9 mouse cellular contexts compared by ENCODE assay signal in genomic region chr17:47833628-47834481, GRCm38 (mm10). TPM values are rescaled to one million over a fixed set of nuclear protein-coding genes. Genes with fewer than 3 reads are reported as not detected.
DNase-seq lines count a peak whose midpoint lies in the region; ATAC-seq and TF ChIP-seq lines count a peak whose summit lies in the region.
"Had no signal": no experiment of that assay in that cellular context is flagged by ENCODE, and none has a peak within 500 bp of the region (broad histone marks: within the 10 kb centered on the region; RNA-seq: fewer than 3 reads in every experiment).

No protein-coding gene starts in this region.

- no peaks in the 10 kb centered on the region for H3K36me3 ChIP-seq in thymus, adult 2 months (ENCODE audit: control insufficient read depth, insufficient read depth, low read length)
- no peaks in the 10 kb centered on the region; the same call in 1 of the 2 replicates for H3K36me3 ChIP-seq in heart, embryonic 15.5 days
- H3K36me3 ChIP-seq in liver, embryonic 14.5 days (replicated peaks; ENCODE audit: control insufficient read depth, insufficient read depth, low read depth), result no peaks in the 10 kb centered on the region
- no peaks in the 10 kb centered on the region for H3K36me3 ChIP-seq in stomach, embryonic 14.5 days (ENCODE audit: control insufficient read depth, insufficient read depth, low read length)

- TF ChIP-seq CTCF in thymus, adult 2 months (IDR thresholded peaks at IDR 0.05; ENCODE audit: borderline replicate concordance, control insufficient read depth, extremely low read depth, insufficient read depth, low read length, poor library complexity), result no peak
- no peak for TF ChIP-seq CTCF in liver, embryonic 14.5 days (IDR thresholded peaks at IDR 0.05; ENCODE audit: low read depth)

- 6% methylated on average over 45 of the region's 45 CpGs for WGBS in thymus, adult 2 months
- WGBS in heart, embryonic 15.5 days, result under 1% methylated on average over 44 of the region's 45 CpGs
- WGBS in liver, embryonic 14.5 days (ENCODE audit: insufficient replicate concordance), result 2% methylated on average over 37 of the region's 45 CpGs
- 2% methylated on average over 45 of the region's 45 CpGs for WGBS in stomach, embryonic 14.5 days

- H3K9me3 ChIP-seq in heart, embryonic 15.5 days (replicated peaks), result no peaks in the 10 kb centered on the region
- no peaks in the 10 kb centered on the region for H3K9me3 ChIP-seq in liver, embryonic 14.5 days (ENCODE audit: control insufficient read depth, low read length)
- H3K9me3 ChIP-seq in stomach, embryonic 14.5 days (ENCODE audit: control insufficient read depth, low read depth, low read length), result no peaks in the 10 kb centered on the region

- intact Hi-C loops in left cerebral cortex, postnatal 36 days (cut with DNase I), result no loop called here

- H3K4me1 ChIP-seq in thymus, adult 2 months (replicated peaks; ENCODE audit: control insufficient read depth, insufficient read depth, low read length), result peaks cover 23% of the 10 kb centered on the region
- peaks cover 51% of the 10 kb centered on the region for H3K4me1 ChIP-seq in heart, embryonic 15.5 days (replicated peaks)
- H3K4me1 ChIP-seq in liver, embryonic 14.5 days (replicated peaks; ENCODE audit: control insufficient read depth in 2 of 2, insufficient read depth in 2 of 2, low read length in 1 of 2), result no peaks in the 10 kb centered on the region
- peaks cover 27% of the 10 kb centered on the region; the same call in 1 of the 2 replicates for H3K4me1 ChIP-seq in stomach, embryonic 14.5 days (ENCODE audit: control insufficient read depth, insufficient read depth, low read length)

- no peak for ATAC-seq in heart, embryonic 15.5 days (replicated peaks; ENCODE audit: insufficient number of reproducible peaks, insufficient read depth, low FRiP score, low read depth)
- no peak for ATAC-seq in liver, embryonic 14.5 days (ENCODE audit: insufficient read depth)
- no peak for ATAC-seq in stomach, embryonic 14.5 days (ENCODE audit: insufficient number of reproducible peaks, insufficient read depth, low FRiP score, low read depth)

- no peak for TF ChIP-seq EP300 in liver, embryonic 14.5 days (IDR thresholded peaks at IDR 0.05; ENCODE audit: low read depth)

- H3K4me3 ChIP-seq in thymus, adult 2 months (ENCODE audit: control insufficient read depth, insufficient read depth, low read length), result peak overlapping the region; percentile 6; the same call in 1 of the 2 replicates
- peak overlapping the region; percentile 92 for H3K4me3 ChIP-seq in heart, embryonic 15.5 days
- H3K4me3 ChIP-seq in liver, embryonic 14.5 days (ENCODE audit: insufficient read depth in 1 of 2, low read depth in 2 of 2, low read length in 2 of 2), result peak overlapping the region in 1 of 2 experiments; percentile 51; a peak in 2 of 4 replicates
- peak overlapping the region; percentile 85 for H3K4me3 ChIP-seq in stomach, embryonic 14.5 days (ENCODE audit: low read depth, low read length)

- no peak for DNase-seq in thymus, adult 2 months
- no peak for DNase-seq in thymus, adult 18-20 months
- no peak for DNase-seq in liver, embryonic 14.5 days (ENCODE audit: low read depth in 3 of 3, low spot score in 3 of 3)
- DNase-seq in left cerebral cortex, postnatal 36 days (ENCODE audit: low spot score in 2 of 2), result no peak
- DNase-seq in adrenal gland, postnatal 36 days, result no peak
- DNase-seq in spleen, postnatal 10 days (ENCODE audit: low spot score in 2 of 2), result no peak

- H3K9ac ChIP-seq in heart, embryonic 15.5 days, result peak overlapping the region; percentile 86
- no peak overlapping the region for H3K9ac ChIP-seq in liver, embryonic 14.5 days (replicated peaks)
- H3K9ac ChIP-seq in stomach, embryonic 14.5 days (replicated peaks; ENCODE audit: low read depth, low read length), result peak overlapping the region; percentile 73

- no peak overlapping the region for H3K27ac ChIP-seq in thymus, adult 2 months (ENCODE audit: control insufficient read depth, insufficient read depth, low read length)
- H3K27ac ChIP-seq in heart, embryonic 15.5 days, result peak overlapping the region; percentile 87
- no peak overlapping the region for H3K27ac ChIP-seq in liver, embryonic 14.5 days
- H3K27ac ChIP-seq in stomach, embryonic 14.5 days (ENCODE audit: low read length), result peak overlapping the region; percentile 85

- no peak for TF ChIP-seq POLR2A in thymus, adult 2 months (IDR thresholded peaks at IDR 0.05; ENCODE audit: control insufficient read depth, extremely low read depth, insufficient read depth, low read length, poor library complexity)

- H3K4me2 ChIP-seq in heart, embryonic 15.5 days, result peak overlapping the region; percentile 94
- H3K4me2 ChIP-seq in liver, embryonic 14.5 days (ENCODE audit: low read depth), result peak overlapping the region; percentile 63
- peak overlapping the region; percentile 71 for H3K4me2 ChIP-seq in stomach, embryonic 14.5 days (replicated peaks; ENCODE audit: low read depth, low read length)

- peaks cover 5% of the 10 kb centered on the region; the same call in 1 of the 2 replicates for H3K27me3 ChIP-seq in thymus, adult 2 months (ENCODE audit: control insufficient read depth, insufficient read depth, low read length)
- H3K27me3 ChIP-seq in heart, embryonic 15.5 days, result no peaks in the 10 kb centered on the region
- H3K27me3 ChIP-seq in liver, embryonic 14.5 days (ENCODE audit: control insufficient read depth, insufficient read depth, low read length), result peaks cover 27% of the 10 kb centered on the region
- no peaks in the 10 kb centered on the region for H3K27me3 ChIP-seq in stomach, embryonic 14.5 days (ENCODE audit: control insufficient read depth, insufficient read depth, low read length)

RNA-seq across cellular contexts. Expression of gene Mdfi, which starts 0.6 kb away (rescaled TPM):
- 18.9 and 19.8 TPM in 2 replicates for polyA plus RNA-seq in thymus, adult 2 months (2012; rRNA removed)
- 7.9 and 12.1 TPM in 2 replicates for polyA plus RNA-seq in heart, embryonic 15.5 days (2015; fragmentation: Nextera tagmentation; extraction: Ambion mirVana)
- 5.2 and 7.1 TPM in 2 replicates for polyA plus RNA-seq in liver, embryonic 14.5 days (2012; rRNA removed)
- polyA plus RNA-seq in liver, embryonic 14.5 days (2014; fragmentation: Nextera tagmentation; extraction: Ambion mirVana), result 1.7 and 1.9 TPM in 2 replicates
- 31.8 and 32.0 TPM in 2 replicates for polyA plus RNA-seq in stomach, embryonic 14.5 days (2014; fragmentation: Nextera tagmentation; extraction: Ambion mirVana)
- 1 to 10 TPM in 1 of 2 experiments, under 1 TPM in 1; 0.81 to 1.1 TPM for total RNA-seq in left cerebral cortex, postnatal 36 days (2021)
- 1 to 10 TPM; 1.4 to 2.4 TPM for total RNA-seq in adrenal gland, postnatal 36 days (2021)
- total RNA-seq: neutrophil, adult 5-6 weeks had no signal

Comparison
In these comparisons a context has a peak if more than half of its experiments do, and no peak if none do; other contexts are left out.
1. H3K27ac ChIP-seq: peak in heart, embryonic 15.5 days (single experiment) and stomach, embryonic 14.5 days (single experiment); none in thymus, adult 2 months (single experiment) and liver, embryonic 14.5 days (single experiment).
2. Peak in every context shown above with its lines, with median percentiles within 50 percentile points of each other: H3K4me2 ChIP-seq.